19 mouse cellular contexts compared by ENCODE assay signal in genomic region chr7:118042914-118043313, GRCm38 (mm10).
DNase-seq lines count a peak whose midpoint lies in the region; ATAC-seq lines count a peak whose summit lies in the region.
"Had no signal": no experiment of that assay in that cellular context is flagged by ENCODE, and none has a peak within 500 bp of the region (broad histone marks: within the 10 kb centered on the region; RNA-seq: fewer than 3 reads in every experiment).

No protein-coding gene starts in this region.

- intact Hi-C loops in heart, postnatal 10 days (cut with DNase I), result no loop called here
- intact Hi-C loops in heart, postnatal 25 days (cut with DNase I), result no loop called here

- H3K4me2 ChIP-seq in lung, embryonic 15.5 days, result no peak overlapping the region
- no peak overlapping the region for H3K4me2 ChIP-seq in embryonic facial prominence, embryonic 14.5 days (ENCODE audit: low read depth, low read length)
- H3K4me2 ChIP-seq: embryonic facial prominence, embryonic 15.5 days; forebrain, embryonic 12.5 days; heart, embryonic 13.5 days; hindbrain, embryonic 13.5 days had no signal

- H3K4me3 ChIP-seq in lung, embryonic 15.5 days, result no peak overlapping the region
- H3K4me3 ChIP-seq in embryonic facial prominence, embryonic 14.5 days (ENCODE audit: low read depth, low read length), result no peak overlapping the region
- H3K4me3 ChIP-seq: embryonic facial prominence, embryonic 15.5 days; forebrain, embryonic 12.5 days; heart, embryonic 13.5 days; hindbrain, embryonic 13.5 days had no signal

- H3K4me1 ChIP-seq in lung, embryonic 15.5 days, result peaks cover 4% of the 10 kb centered on the region; the same call in 1 of the 2 replicates
- no peaks in the 10 kb centered on the region for H3K4me1 ChIP-seq in embryonic facial prominence, embryonic 14.5 days (ENCODE audit: control insufficient read depth, insufficient read depth, low read length)
- H3K4me1 ChIP-seq: embryonic facial prominence, embryonic 15.5 days; forebrain, embryonic 12.5 days; heart, embryonic 13.5 days; hindbrain, embryonic 13.5 days had no signal

- no peaks in the 10 kb centered on the region for H3K36me3 ChIP-seq in lung, embryonic 15.5 days
- H3K36me3 ChIP-seq in embryonic facial prominence, embryonic 14.5 days (ENCODE audit: control insufficient read depth, insufficient read depth, low read length), result no peaks in the 10 kb centered on the region
- H3K36me3 ChIP-seq: embryonic facial prominence, embryonic 15.5 days; forebrain, embryonic 12.5 days; G1E; heart, embryonic 13.5 days; hindbrain, embryonic 13.5 days had no signal

- 40% methylated on average over 10 of the region's 10 CpGs for WGBS in lung, embryonic 15.5 days
- WGBS in embryonic facial prominence, embryonic 14.5 days, result 69% methylated on average over 9 of the region's 10 CpGs

- no peak overlapping the region for H3K9ac ChIP-seq in lung, embryonic 15.5 days
- H3K9ac ChIP-seq in embryonic facial prominence, embryonic 14.5 days (ENCODE audit: low read depth, low read length), result no peak overlapping the region
- H3K9ac ChIP-seq: embryonic facial prominence, embryonic 15.5 days; forebrain, embryonic 12.5 days; heart, embryonic 13.5 days; hindbrain, embryonic 13.5 days had no signal

- H3K27ac ChIP-seq in lung, embryonic 15.5 days, result no peak overlapping the region
- no peak overlapping the region for H3K27ac ChIP-seq in embryonic facial prominence, embryonic 14.5 days (replicated peaks; ENCODE audit: low read depth, low read length)
- H3K27ac ChIP-seq: embryonic facial prominence, embryonic 15.5 days; forebrain, embryonic 12.5 days; heart, embryonic 13.5 days; hindbrain, embryonic 13.5 days had no signal

- H3K27me3 ChIP-seq in lung, embryonic 15.5 days, result no peaks in the 10 kb centered on the region
- H3K27me3 ChIP-seq in embryonic facial prominence, embryonic 14.5 days (replicated peaks; ENCODE audit: control insufficient read depth, insufficient read depth, low read length), result no peaks in the 10 kb centered on the region
- H3K27me3 ChIP-seq: embryonic facial prominence, embryonic 15.5 days; forebrain, embryonic 12.5 days; heart, embryonic 13.5 days; hindbrain, embryonic 13.5 days had no signal

- peak; percentile 2 for DNase-seq in heart, postnatal 10 days
- DNase-seq in heart, postnatal 25 days (ENCODE audit: low spot score), result no peak
- DNase-seq in lung, postnatal 25 days (ENCODE audit: low spot score), result no peak
- peak; percentile 14 for DNase-seq in R1 (ENCODE audit: low read depth, low spot score)
- no peak for DNase-seq in embryonic facial prominence, embryonic 14.5 days (ENCODE audit: low spot score)
- DNase-seq in spleen, adult 12 weeks (ENCODE audit: low spot score), result no peak
- DNase-seq in thymus, postnatal 36 days, result no peak
- DNase-seq: adrenal gland, postnatal 14 days; cerebellum, adult 9-11 months; gastrocnemius, postnatal 36 days; midbrain, embryonic 14.5 days; thymus, adult 18-20 months had no signal

- ATAC-seq in lung, embryonic 15.5 days (ENCODE audit: borderline replicate concordance, extremely low read depth, low FRiP score, low TSS enrichment), result peak; percentile 76
- ATAC-seq in embryonic facial prominence, embryonic 14.5 days (ENCODE audit: low read depth), result 0 out of 2 replicates have a peak, but pooled peaks have one; percentile 4
- ATAC-seq: intestine, embryonic 16.5 days had no signal

- H3K9me3 ChIP-seq in lung, embryonic 15.5 days, result no peaks in the 10 kb centered on the region
- H3K9me3 ChIP-seq in embryonic facial prominence, embryonic 14.5 days (ENCODE audit: control insufficient read depth, low read length), result no peaks in the 10 kb centered on the region
- H3K9me3 ChIP-seq: embryonic facial prominence, embryonic 15.5 days; forebrain, embryonic 12.5 days; heart, embryonic 13.5 days; hindbrain, embryonic 13.5 days had no signal

Comparison
In these comparisons a context has a peak if more than half of its experiments do, and no peak if none do; other contexts are left out.
1. DNase-seq: peak in heart, postnatal 10 days (2 of 2) and R1 (single experiment); none in heart, postnatal 25 days (single experiment), lung, postnatal 25 days (single experiment), embryonic facial prominence, embryonic 14.5 days (single experiment), spleen, adult 12 weeks (single experiment) and thymus, postnatal 36 days (0 of 2).